Mouse (Mus musculus): ENCODE measurements around the gene Znrf1. TPM values are rescaled to one million over a fixed set of nuclear protein-coding genes. Genes with fewer than 3 reads are reported as not detected.

Gene Znrf1
- polyA plus RNA-seq, 1 experiment from 2014 or later: 31.1 TPM

- no peaks in the 10 kb centered on the region for H3K9me3 ChIP-seq
- no peak overlapping the region for H3K9ac ChIP-seq
- no peak overlapping the region for H3K4me3 ChIP-seq (replicated peaks)
- no peaks in the 10 kb centered on the region for H3K27me3 ChIP-seq (replicated peaks)
- H3K36me3 ChIP-seq: no peaks in the 10 kb centered on the region
- ATAC-seq (ENCODE audit: insufficient read depth, low FRiP score, low read depth): no peak
- no peak overlapping the region for H3K4me2 ChIP-seq
- H3K4me1 ChIP-seq: peaks cover 20% of the 10 kb centered on the region; the same call in 1 of the 2 replicates
- 67% methylated on average over 8 of the region's 8 CpGs for WGBS
- H3K27ac ChIP-seq: no peak overlapping the region
Measured at GRCm38 (mm10) chr8:111626528-111626820, 90.6 kb downstream of the Znrf1 start.

DNA sequence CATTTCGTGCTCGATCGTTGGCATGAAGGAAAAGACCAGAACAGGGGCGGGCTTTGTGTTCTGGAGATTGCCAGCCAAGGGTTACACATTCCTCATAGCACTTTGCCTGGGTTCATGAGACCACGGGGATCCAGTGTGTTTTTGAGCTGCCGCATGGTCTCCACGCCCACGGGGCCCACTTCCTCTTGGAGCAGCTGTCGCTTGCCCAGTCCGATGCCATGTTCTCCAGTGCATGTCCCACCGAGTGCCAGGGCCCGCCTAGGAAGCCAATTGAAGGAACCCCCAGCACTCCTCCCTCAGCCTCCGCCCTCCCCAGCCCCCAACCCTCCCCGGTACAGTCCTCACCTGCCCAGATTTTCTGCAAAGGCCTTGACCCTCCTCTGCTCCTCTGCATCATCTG, 91.0 kb downstream of the Znrf1 start:
- 83% methylated on average over 14 of the region's 14 CpGs for WGBS
- no peaks in the 10 kb centered on the region for H3K9me3 ChIP-seq
- H3K36me3 ChIP-seq: no peaks in the 10 kb centered on the region
- H3K9ac ChIP-seq: no peak overlapping the region
- ATAC-seq (ENCODE audit: insufficient read depth, low FRiP score, low read depth): no peak
- no peak overlapping the region for H3K27ac ChIP-seq
- H3K27me3 ChIP-seq (replicated peaks): no peaks in the 10 kb centered on the region
- H3K4me3 ChIP-seq (replicated peaks): no peak overlapping the region
- no peak overlapping the region for H3K4me2 ChIP-seq
- H3K4me1 ChIP-seq: peaks cover 20% of the 10 kb centered on the region; the same call in 1 of the 2 replicates

DNA sequence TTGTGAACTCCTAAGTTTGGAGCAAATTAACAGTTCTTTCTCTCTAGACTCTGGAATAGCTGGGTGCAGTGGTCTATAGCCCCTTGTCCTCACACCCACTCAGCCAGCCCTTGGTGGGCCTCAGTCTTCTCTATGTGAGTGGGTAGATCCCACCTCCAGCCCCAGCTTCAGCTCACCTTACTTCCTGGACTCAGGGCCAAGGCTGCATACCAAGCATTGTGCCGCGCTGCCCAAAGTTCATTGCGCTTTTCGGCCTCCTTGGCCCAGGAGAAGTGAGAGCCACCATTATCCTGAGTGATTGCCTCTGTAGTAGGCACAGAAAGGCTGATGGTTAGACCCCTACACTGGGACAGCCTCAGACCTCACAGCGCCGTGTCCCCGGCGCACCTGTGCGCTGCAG, 92.0 kb downstream of the Znrf1 start:
- Histone ChIP-seq H3K9me3 (no peaks in the 10 kb centered on the region), H3K27me3 (replicated peaks) (no peaks in the 10 kb centered on the region), H3K4me3 (replicated peaks) (no peak overlapping the region), H3K36me3 (no peaks in the 10 kb centered on the region), H3K27ac (no peak overlapping the region), H3K4me1 (peaks cover 20% of the 10 kb centered on the region; the same call in 1 of the 2 replicates), H3K9ac (no peak overlapping the region), H3K4me2 (no peak overlapping the region)
- 91% methylated on average over 9 of the region's 9 CpGs for WGBS
- ATAC-seq (ENCODE audit: insufficient read depth, low FRiP score, low read depth): no peak

GRCm38 (mm10) chr8:111628401-111628800, 92.5 kb downstream of the Znrf1 start:
- no peak for ATAC-seq (ENCODE audit: insufficient read depth, low FRiP score, low read depth)
- H3K9ac ChIP-seq: no peak overlapping the region
- 91% methylated on average over 12 of the region's 12 CpGs for WGBS
- no peaks in the 10 kb centered on the region for H3K27me3 ChIP-seq (replicated peaks)
- H3K4me3 ChIP-seq (replicated peaks): no peak overlapping the region
- no peak overlapping the region for H3K27ac ChIP-seq
- no peaks in the 10 kb centered on the region for H3K9me3 ChIP-seq
- H3K36me3 ChIP-seq: no peaks in the 10 kb centered on the region
- H3K4me2 ChIP-seq: no peak overlapping the region
- H3K4me1 ChIP-seq: peaks cover 20% of the 10 kb centered on the region; the same call in 1 of the 2 replicates

GRCm38 (mm10) chr8:111628894-111629501, 93.1 kb downstream of the Znrf1 start:
- Histone ChIP-seq H3K9me3 (no peaks in the 10 kb centered on the region), H3K9ac (no peak overlapping the region), H3K4me1 (peaks cover 17% of the 10 kb centered on the region; the same call in 1 of the 2 replicates), H3K27me3 (replicated peaks) (no peaks in the 10 kb centered on the region), H3K27ac (no peak overlapping the region), H3K4me2 (no peak overlapping the region), H3K36me3 (no peaks in the 10 kb centered on the region), H3K4me3 (replicated peaks) (no peak overlapping the region)
- 86% methylated on average over 19 of the region's 19 CpGs for WGBS
- no peak for ATAC-seq (ENCODE audit: insufficient read depth, low FRiP score, low read depth)

- Histone ChIP-seq H3K36me3 (no peaks in the 10 kb centered on the region), H3K9ac (0 out of 2 replicates have a peak within 1 kb of the TSS, but pooled peaks have one; percentile 31), H3K9me3 (no peaks in the 10 kb centered on the region), H3K4me2 (peak within 1 kb of the TSS; percentile 60), H3K4me1 (peaks cover 8% of the 10 kb centered on the region; the same call in 1 of the 2 replicates), H3K27ac (no peak within 1 kb of the TSS), H3K27me3 (replicated peaks) (no peaks in the 10 kb centered on the region), H3K4me3 (replicated peaks) (peak within 1 kb of the TSS; percentile 37)
- ATAC-seq (ENCODE audit: insufficient read depth, low FRiP score, low read depth): peak; percentile 68; the same call in 1 of the 2 replicates
- 28% methylated on average over 13 of the region's 13 CpGs for WGBS
Measured at GRCm38 (mm10) chr8:111630105-111630521, 94.2 kb downstream of the Znrf1 start, which contains the start of gene Ldhd. TSS of gene Ldhd (minus strand) at chr8:111630374.

DNA sequence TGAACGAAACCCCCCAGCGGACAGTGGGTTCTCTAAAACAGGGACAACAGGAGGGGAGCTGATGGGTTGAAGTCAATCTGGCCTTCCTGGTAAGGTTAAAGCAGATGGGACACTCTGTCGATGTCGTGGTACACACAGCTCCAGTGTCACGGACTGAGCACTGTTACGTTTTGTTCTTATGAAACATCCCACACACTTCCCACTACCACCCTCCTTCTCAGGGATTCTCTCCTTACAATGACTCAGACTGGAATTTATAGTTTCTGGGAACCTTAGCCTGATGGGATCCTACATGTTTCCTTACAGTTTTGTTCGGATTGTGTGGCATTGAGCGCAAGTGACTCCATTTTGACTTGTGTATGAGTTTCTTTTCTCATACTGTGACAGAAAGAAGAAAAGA, 95.7 kb downstream of the Znrf1 start:
- ATAC-seq (ENCODE audit: insufficient read depth, low FRiP score, low read depth): no peak
- H3K4me2 ChIP-seq: no peak overlapping the region

DNA sequence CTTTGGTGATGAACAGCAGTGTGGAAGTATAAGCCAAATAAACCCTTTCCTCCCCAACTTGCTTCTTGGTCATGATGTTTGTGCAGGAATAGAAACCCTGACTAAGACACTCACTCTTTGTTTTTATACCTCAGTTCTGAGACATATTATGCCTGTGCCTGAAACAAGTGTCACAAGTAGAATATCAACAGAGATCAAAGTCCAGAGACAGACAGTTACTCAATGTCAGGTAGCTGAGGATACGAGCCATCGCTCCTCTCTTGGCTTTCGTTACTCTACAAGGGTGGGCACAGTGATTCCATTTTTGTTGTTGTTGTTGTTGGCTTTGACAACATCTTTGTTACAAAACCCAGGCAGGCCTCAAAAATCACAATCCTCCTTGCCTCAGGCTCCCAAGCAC, 97.1 kb downstream of the Znrf1 start:
- Histone ChIP-seq H3K27ac (no peak overlapping the region), H3K4me2 (no peak overlapping the region), H3K4me3 (replicated peaks) (no peak overlapping the region), H3K9ac (no peak overlapping the region), H3K4me1 (0 out of 2 replicates have a peak, but pooled peaks cover 4% of the 10 kb centered on the region), H3K27me3 (replicated peaks) (no peaks in the 10 kb centered on the region), H3K9me3 (no peaks in the 10 kb centered on the region), H3K36me3 (no peaks in the 10 kb centered on the region)
- ATAC-seq (ENCODE audit: insufficient read depth, low FRiP score, low read depth): no peak
- 97% methylated on average over 3 of the region's 3 CpGs for WGBS

More for the DNA sequence above, 95.7 kb downstream of the Znrf1 start:
- Histone ChIP-seq H3K4me1 (0 out of 2 replicates have a peak, but pooled peaks cover 4% of the 10 kb centered on the region), H3K4me3 (replicated peaks) (no peak overlapping the region), H3K36me3 (no peaks in the 10 kb centered on the region), H3K27ac (no peak overlapping the region), H3K27me3 (replicated peaks) (no peaks in the 10 kb centered on the region), H3K9ac (no peak overlapping the region), H3K9me3 (no peaks in the 10 kb centered on the region)
- WGBS: 90% methylated on average over 8 of the region's 8 CpGs

- Histone ChIP-seq H3K27me3 (replicated peaks) (no peaks in the 10 kb centered on the region), H3K4me2 (no peak overlapping the region), H3K4me1 (peaks cover 7% of the 10 kb centered on the region; the same call in 1 of the 2 replicates), H3K9me3 (no peaks in the 10 kb centered on the region), H3K9ac (no peak overlapping the region), H3K4me3 (replicated peaks) (no peak overlapping the region), H3K27ac (no peak overlapping the region), H3K36me3 (no peaks in the 10 kb centered on the region)
- ATAC-seq (ENCODE audit: insufficient read depth, low FRiP score, low read depth): 0 out of 2 replicates have a peak, but pooled peaks have one; percentile 52
Measured at GRCm38 (mm10) chr8:111638086-111638485, 102.2 kb downstream of the Znrf1 start.

- H3K9me3 ChIP-seq: no peaks in the 10 kb centered on the region
- WGBS: 93% methylated on average over 2 of the region's 2 CpGs
Measured at GRCm38 (mm10) chr8:111641064-111641463, 105.2 kb downstream of the Znrf1 start.

GRCm38 (mm10) chr8:111642496-111642895, 106.6 kb downstream of the Znrf1 start:
- H3K9ac ChIP-seq: no peak overlapping the region
- peak; percentile 29 for ATAC-seq (ENCODE audit: insufficient read depth, low FRiP score, low read depth)

More at GRCm38 (mm10) chr8:111641064-111641463, 105.2 kb downstream of the Znrf1 start:
- H3K4me3 ChIP-seq (replicated peaks): no peak overlapping the region
- no peaks in the 10 kb centered on the region for H3K27me3 ChIP-seq (replicated peaks)
- ATAC-seq (ENCODE audit: insufficient read depth, low FRiP score, low read depth): no peak
- peaks cover 7% of the 10 kb centered on the region; the same call in 1 of the 2 replicates for H3K4me1 ChIP-seq
- no peak overlapping the region for H3K27ac ChIP-seq
- H3K9ac ChIP-seq: no peak overlapping the region
- H3K4me2 ChIP-seq: no peak overlapping the region
- H3K36me3 ChIP-seq: no peaks in the 10 kb centered on the region

GRCm38 (mm10) chr8:111642939-111643263, 107.0 kb downstream of the Znrf1 start:
- Histone ChIP-seq H3K4me1 (peaks cover 7% of the 10 kb centered on the region; the same call in 1 of the 2 replicates), H3K36me3 (no peaks in the 10 kb centered on the region), H3K9ac (no peak overlapping the region; the same call in 1 of the 2 replicates), H3K9me3 (no peaks in the 10 kb centered on the region), H3K27me3 (replicated peaks) (no peaks in the 10 kb centered on the region), H3K4me2 (peak overlapping the region; percentile 61), H3K4me3 (replicated peaks) (peak overlapping the region; percentile 58), H3K27ac (peak overlapping the region; percentile 98)
- ATAC-seq (ENCODE audit: insufficient read depth, low FRiP score, low read depth): peak; percentile 37; the same call in 1 of the 2 replicates
- WGBS: 9% methylated on average over 5 of the region's 5 CpGs

More at GRCm38 (mm10) chr8:111642496-111642895, 106.6 kb downstream of the Znrf1 start:
- Histone ChIP-seq H3K4me2 (peak overlapping the region; percentile 61), H3K4me3 (replicated peaks) (peak overlapping the region; percentile 58), H3K27me3 (replicated peaks) (no peaks in the 10 kb centered on the region), H3K9me3 (no peaks in the 10 kb centered on the region), H3K27ac (peak overlapping the region; percentile 98), H3K36me3 (no peaks in the 10 kb centered on the region), H3K4me1 (peaks cover 7% of the 10 kb centered on the region; the same call in 1 of the 2 replicates)
- WGBS: 26% methylated on average over 5 of the region's 5 CpGs
